Mouse (Mus musculus) lung, postnatal 0 days (tissue): ENCODE measurements around the gene Crabp2.

Experiments
- CTCF ChIP-seq: IDR thresholded peaks from 2 replicates; pipeline ENCODE4 v1.5.1; 2016; ENCODE audit warnings: antibody characterized with exemption, mild to moderate bottlenecking
- EP300 ChIP-seq: IDR thresholded peaks from 2 replicates; pipeline ENCODE4 v1.6.1; 2016; ENCODE audit warnings: antibody characterized with exemption, mild to moderate bottlenecking, control low read depth

DNA sequence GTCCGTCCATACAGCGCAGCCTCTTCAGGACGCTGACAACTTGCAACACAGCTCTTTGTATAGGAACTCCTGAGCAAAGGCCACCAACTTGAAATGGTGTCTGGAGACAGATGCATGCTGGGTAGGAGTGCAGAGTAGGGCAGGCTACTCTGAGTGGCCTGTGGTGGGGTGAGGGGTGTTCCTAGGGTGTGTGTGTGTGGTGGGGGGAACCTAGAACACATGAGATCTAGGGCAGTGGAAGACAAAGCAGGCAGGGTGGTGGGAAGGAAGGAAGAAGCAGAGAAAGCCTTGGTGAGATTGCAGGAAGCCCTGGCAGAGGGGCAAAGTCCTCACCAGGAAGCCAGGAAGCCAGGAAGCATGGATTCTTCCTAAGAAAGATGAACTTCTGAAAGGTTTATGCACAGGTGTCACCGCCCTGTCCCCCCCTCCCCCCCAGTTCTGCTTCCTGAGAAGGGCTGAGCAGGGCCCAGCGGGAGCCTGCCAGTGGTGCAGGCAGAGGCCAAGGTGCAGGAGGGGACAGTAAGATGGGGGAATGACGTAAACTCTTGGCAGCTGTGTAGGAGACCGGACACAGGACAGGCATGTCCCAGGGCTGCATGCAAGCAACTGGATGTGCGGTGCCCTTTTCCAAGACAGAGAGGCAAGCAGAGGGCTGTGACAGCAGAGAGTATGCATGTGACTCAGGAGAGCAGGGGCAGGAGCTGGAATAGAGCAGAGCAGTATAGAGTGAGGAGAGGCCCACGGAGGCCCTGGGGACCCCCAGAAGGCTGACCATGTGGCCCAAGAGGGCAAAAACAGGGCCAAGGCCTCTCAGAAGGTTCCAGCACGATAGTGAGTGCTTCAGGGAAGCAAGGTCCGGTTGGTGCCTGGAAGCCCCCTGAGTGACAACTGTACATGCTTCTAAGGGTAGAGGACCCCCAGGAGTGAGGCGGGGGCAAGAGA is 33.7 kb downstream of the Crabp2 start:
- no peak for TF ChIP-seq CTCF
- TF ChIP-seq EP300: 0 out of 2 replicates have a peak, but pooled peaks have one; percentile 9
